Mouse (Mus musculus): Measurements from ENCODE around the gene Gm17349. TPM values are rescaled to one million over a fixed set of nuclear protein-coding genes. Genes with fewer than 3 reads are reported as not detected.
"Not testable (repeated sequence)": the region's sequence is repeated elsewhere in the genome, so short reads cannot be mapped to it uniquely, and the experiment has no call there.

Gm17349 gene
- polyA plus RNA-seq, 1 experiment from 2014 or later = not detected

DNA sequence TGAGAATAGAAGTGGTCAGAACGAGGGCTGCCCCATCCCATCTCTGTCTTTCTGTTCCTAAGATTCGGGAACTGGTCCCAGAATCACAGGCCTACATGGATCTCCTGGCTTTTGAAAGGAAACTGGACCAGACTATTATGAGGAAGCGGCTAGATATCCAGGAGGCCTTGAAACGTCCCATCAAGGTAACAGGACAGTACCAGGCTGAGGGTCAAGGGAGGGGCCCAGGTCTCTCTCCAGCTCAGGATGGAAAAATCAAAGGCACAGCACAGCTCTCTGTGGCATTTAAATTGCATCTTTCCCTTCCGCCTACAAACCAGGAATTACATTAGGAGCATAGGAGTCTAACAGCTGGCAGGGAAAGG, 1.6 kb downstream of the Gm17349 start:
- H3K9me3 ChIP-seq = no peaks in the 10 kb centered on the region
- peaks cover 38% of the 10 kb centered on the region for H3K4me1 ChIP-seq
- 63% methylated on average over 5 of the region's 5 CpGs for WGBS
- no peaks in the 10 kb centered on the region for H3K27me3 ChIP-seq (replicated peaks)
- peak overlapping the region; percentile 91 for H3K27ac ChIP-seq
- no peak for ATAC-seq (ENCODE audit: low FRiP score, low read depth)
- H3K36me3 ChIP-seq = peaks cover 40% of the 10 kb centered on the region
- H3K4me3 ChIP-seq = peak overlapping the region; percentile 78; the same call in 1 of the 2 replicates
- peak overlapping the region; percentile 94 for H3K9ac ChIP-seq
- peak overlapping the region; percentile 97 for H3K4me2 ChIP-seq (replicated peaks)

DNA sequence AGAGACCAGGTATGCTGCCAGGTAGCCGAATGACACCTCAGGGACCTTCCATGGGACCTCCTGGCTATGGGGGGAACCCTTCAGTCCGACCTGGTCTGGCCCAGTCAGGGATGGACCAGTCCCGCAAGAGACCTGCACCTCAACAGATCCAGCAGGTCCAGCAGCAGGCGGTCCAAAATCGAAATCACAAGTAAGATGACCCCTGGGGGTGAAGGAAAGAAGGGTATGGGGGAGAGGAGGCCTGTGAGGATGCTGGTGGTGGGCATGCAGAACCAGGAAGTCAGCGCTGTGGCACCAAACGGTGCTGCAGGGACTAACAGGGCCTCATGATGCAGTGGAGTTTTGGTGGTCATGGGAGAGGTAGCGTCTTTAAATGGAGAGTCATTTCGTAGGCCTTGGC, 2.2 kb downstream of the Gm17349 start:
- Histone ChIP-seq H3K36me3 (peaks cover 35% of the 10 kb centered on the region), H3K27me3 (replicated peaks) (no peaks in the 10 kb centered on the region), H3K27ac (peak overlapping the region; percentile 91), H3K4me2 (replicated peaks) (peak overlapping the region; percentile 97), H3K9ac (peak overlapping the region; percentile 94), H3K9me3 (no peaks in the 10 kb centered on the region), H3K4me1 (peaks cover 38% of the 10 kb centered on the region), H3K4me3 (peak overlapping the region; percentile 78)
- no peak for ATAC-seq (ENCODE audit: low FRiP score, low read depth)
- 60% methylated on average over 9 of the region's 9 CpGs for WGBS

DNA sequence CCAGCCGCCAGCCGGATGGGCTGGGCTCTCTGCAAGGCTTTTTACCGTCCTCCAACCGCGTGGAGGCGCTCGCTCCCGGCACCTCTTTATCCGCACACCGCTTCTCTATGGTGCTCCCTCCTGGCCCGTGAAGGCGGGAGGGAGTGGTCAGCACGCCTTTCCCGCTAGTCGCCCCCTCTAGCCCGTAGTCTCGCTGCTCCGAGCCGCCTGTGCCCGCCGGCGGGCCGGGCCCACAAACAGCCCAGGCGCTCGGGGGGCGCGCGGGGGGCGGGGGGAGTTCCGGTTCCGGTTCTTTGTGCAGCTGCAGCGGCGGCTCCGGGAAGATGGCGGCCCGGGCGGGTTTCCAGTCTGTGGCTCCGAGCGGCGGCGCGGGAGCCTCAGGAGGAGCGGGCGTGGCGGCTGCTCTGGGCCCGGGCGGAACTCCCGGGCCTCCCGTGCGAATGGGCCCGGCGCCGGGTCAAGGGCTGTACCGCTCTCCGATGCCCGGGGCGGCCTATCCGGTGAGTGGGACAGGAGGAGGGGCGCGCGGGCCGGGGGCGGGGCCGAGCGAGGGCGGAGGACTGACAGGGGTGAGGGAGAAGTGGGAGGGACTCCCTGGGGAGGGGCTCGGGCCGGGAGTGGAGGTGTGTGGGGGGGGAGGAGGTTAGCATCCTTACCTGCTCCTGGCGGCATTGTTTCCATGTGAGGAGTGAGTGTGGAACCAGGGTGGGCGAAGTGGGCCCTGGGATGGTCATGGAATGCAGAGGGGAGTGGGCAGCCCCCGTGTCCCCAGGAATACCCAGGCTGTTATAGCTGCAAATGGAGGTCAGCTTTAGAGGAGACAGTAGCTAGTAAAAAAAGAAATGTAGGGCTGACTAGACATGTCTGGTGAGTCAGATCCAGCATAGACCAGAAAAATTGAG, 3.0 kb downstream of the Gm17349 start, which contains the start of gene Smarcd1:
Gene Smarcd1, plus strand, starts transcription at position 131 of the 902 bp plus-strand sequence.
- Histone ChIP-seq H3K36me3 (peaks cover 31% of the 10 kb centered on the region), H3K9ac (peak within 1 kb of the TSS; percentile 94), H3K4me2 (replicated peaks) (peak within 1 kb of the TSS; percentile 97), H3K4me1 (peaks cover 38% of the 10 kb centered on the region), H3K27ac (peak within 1 kb of the TSS; percentile 91), H3K9me3 (no peaks in the 10 kb centered on the region), H3K4me3 (peak within 1 kb of the TSS; percentile 78), H3K27me3 (replicated peaks) (no peaks in the 10 kb centered on the region)
- ATAC-seq (ENCODE audit: low FRiP score, low read depth) = peak; percentile 91
- under 1% methylated on average over 66 of the region's 71 CpGs for WGBS

DNA sequence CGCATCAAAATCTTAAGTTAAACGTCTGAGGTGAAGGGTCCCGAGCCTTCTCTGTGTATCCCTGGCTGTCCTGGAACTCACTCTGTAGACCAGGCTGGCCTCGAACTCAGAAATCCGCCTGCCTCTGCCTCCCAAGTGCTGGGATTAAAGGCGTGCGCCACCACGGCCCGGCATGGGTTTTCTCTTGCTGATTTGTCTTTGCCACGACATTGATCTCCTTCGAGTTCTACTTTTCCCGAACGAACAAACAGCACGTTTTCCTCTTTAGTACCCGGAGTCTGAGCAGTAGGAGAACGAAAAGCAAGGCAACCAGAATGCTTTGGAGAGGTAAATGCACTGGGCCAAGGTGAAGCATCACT, 3.7 kb downstream of the Gm17349 start:
- not testable (repeated sequence) for ATAC-seq (ENCODE audit: low FRiP score, low read depth); H3K9ac ChIP-seq; H3K9me3 ChIP-seq; H3K27me3 ChIP-seq (replicated peaks)
- H3K4me2 ChIP-seq (replicated peaks) = peak overlapping the region; percentile 97
- H3K4me3 ChIP-seq = peak overlapping the region; percentile 78
- WGBS = 50% methylated on average over 16 of the region's 16 CpGs
- peaks cover 38% of the 10 kb centered on the region for H3K4me1 ChIP-seq
- H3K36me3 ChIP-seq = peaks cover 31% of the 10 kb centered on the region
- H3K27ac ChIP-seq = peak overlapping the region; percentile 91; the same call in 1 of the 2 replicates

DNA sequence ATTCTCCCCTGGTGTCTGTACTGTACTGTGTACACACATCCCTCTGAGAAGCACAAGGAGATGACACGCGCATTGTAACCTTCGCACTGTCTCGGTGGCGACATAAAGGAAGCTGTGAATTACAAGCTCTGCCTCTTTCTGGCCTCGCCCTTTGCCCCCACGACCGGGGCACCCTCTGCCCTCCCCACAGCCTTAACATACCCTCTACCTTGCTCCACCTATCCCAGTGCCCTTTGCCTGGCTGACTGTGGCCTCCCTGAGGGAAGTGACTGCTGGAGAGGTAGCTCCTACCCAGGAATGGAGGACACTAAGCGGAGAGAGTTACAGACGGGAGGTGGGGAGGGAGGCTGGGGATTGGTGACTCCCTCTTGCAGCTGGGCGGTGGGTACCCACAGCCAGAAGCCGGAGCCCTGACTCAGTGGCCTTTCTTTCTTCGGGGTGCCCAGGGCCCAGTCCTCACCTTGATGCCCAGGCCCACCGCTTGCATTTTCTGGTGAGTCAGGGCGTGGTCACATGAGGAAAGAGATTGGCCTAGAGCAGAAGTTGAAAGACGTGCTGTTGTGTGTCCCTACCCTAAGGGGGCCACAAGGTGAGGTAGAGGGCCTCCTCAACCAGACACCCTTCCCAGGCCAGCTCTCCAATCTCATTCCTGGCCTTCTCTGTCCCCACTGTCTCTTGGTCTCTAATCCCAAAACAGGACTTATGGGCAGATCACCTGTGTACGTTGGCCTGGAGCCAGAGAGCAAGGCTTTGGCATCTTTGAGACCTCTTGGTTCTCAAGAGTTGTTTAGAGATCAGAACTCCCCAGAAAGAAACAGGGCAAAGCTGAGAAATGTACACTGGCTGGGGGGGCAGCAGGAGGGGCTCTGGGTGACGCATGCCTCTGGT, 4.8 kb downstream of the Gm17349 start:
- Histone ChIP-seq H3K4me2 (replicated peaks) (no peak overlapping the region), H3K4me1 (peaks cover 34% of the 10 kb centered on the region), H3K4me3 (no peak overlapping the region), H3K9me3 (no peaks in the 10 kb centered on the region), H3K27me3 (replicated peaks) (no peaks in the 10 kb centered on the region), H3K9ac (no peak overlapping the region), H3K27ac (no peak overlapping the region), H3K36me3 (peaks cover 33% of the 10 kb centered on the region)
- no peak for ATAC-seq (ENCODE audit: low FRiP score, low read depth)
- 88% methylated on average over 18 of the region's 18 CpGs for WGBS

DNA sequence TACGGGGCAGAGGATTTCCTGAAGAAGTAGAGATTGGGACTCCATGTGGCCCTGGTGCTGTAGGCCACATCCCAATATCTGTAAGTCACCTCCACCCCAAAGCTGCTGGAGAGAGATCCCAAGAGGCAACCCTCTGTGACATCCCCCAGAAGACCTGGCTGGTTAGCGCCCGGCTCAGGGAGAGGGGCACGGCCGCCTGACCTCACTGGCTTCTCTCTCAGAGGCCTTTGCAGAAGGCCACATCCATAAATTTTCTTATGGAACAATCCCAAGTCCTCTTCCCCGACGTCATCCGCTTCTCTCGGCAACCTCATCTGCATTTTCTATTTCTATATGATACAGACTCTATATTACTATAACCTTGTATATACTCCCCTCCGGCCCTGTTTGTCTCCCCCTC, 5.6 kb downstream of the Gm17349 start:
- Histone ChIP-seq H3K4me3 (no peak overlapping the region), H3K36me3 (peaks cover 33% of the 10 kb centered on the region), H3K9me3 (no peaks in the 10 kb centered on the region), H3K9ac (no peak overlapping the region), H3K27me3 (replicated peaks) (no peaks in the 10 kb centered on the region), H3K4me2 (replicated peaks) (no peak overlapping the region), H3K4me1 (peaks cover 29% of the 10 kb centered on the region), H3K27ac (no peak overlapping the region)
- ATAC-seq (ENCODE audit: low FRiP score, low read depth) = no peak
- WGBS = 70% methylated on average over 10 of the region's 10 CpGs

DNA sequence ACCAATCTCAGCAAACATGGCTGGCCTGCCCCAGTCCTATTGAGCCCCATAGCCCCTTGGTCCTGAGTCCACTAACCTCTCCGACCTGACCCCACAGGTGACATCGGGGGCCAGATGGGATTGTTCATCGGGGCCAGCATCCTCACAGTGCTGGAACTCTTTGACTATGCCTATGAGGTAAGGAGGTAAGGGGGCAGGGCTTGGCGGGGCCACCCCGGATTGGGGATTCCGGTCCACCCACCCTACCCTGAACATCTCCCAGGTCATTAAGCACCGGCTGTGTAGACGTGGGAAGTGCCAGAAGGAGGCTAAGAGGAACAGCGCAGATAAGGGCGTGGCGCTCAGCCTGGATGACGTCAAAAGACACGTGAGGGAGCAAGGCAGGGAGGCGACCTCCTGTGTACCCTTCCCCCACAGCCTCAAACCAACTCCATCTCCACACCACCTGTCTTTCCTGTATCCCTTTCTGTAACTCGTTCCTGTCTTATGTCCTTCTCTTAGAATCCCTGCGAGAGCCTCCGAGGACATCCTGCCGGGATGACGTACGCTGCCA, 6.7 kb downstream of the Gm17349 start:
- no peaks in the 10 kb centered on the region for H3K27me3 ChIP-seq (replicated peaks)
- H3K9me3 ChIP-seq = no peaks in the 10 kb centered on the region
- no peak overlapping the region for H3K9ac ChIP-seq
- H3K27ac ChIP-seq = no peak overlapping the region
- peaks cover 33% of the 10 kb centered on the region for H3K36me3 ChIP-seq
- H3K4me2 ChIP-seq (replicated peaks) = peak overlapping the region; percentile 22; the same call in 1 of the 2 replicates
- ATAC-seq (ENCODE audit: low FRiP score, low read depth) = no peak
- 42% methylated on average over 20 of the region's 20 CpGs for WGBS
- peaks cover 18% of the 10 kb centered on the region for H3K4me1 ChIP-seq
- no peak overlapping the region for H3K4me3 ChIP-seq

DNA sequence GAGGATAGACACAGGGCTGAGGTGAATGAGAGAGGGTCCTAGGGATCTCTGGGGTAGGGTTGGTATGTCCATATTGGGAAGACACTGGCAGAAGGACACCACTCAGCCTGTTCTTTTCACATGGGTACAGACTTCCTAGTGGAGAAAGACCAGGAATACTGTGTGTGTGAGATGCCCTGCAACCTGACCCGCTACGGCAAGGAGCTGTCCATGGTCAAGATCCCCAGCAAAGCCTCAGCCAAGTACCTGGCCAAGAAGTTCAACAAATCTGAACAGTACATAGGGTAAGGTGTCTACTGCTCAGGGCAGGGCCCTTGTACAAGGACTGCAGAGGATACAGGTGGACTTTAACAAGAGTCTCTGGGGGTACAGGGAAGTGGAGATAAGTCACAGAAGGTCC, 8.0 kb downstream of the Gm17349 start:
- no peak for ATAC-seq (ENCODE audit: low FRiP score, low read depth)
- 34% methylated on average over 2 of the region's 2 CpGs for WGBS
- Histone ChIP-seq H3K4me3 (no peak overlapping the region), H3K27me3 (replicated peaks) (no peaks in the 10 kb centered on the region), H3K36me3 (peaks cover 41% of the 10 kb centered on the region), H3K4me2 (replicated peaks) (no peak overlapping the region), H3K27ac (no peak overlapping the region), H3K9me3 (no peaks in the 10 kb centered on the region), H3K9ac (no peak overlapping the region), H3K4me1 (peaks cover 11% of the 10 kb centered on the region; the same call in 1 of the 2 replicates)

DNA sequence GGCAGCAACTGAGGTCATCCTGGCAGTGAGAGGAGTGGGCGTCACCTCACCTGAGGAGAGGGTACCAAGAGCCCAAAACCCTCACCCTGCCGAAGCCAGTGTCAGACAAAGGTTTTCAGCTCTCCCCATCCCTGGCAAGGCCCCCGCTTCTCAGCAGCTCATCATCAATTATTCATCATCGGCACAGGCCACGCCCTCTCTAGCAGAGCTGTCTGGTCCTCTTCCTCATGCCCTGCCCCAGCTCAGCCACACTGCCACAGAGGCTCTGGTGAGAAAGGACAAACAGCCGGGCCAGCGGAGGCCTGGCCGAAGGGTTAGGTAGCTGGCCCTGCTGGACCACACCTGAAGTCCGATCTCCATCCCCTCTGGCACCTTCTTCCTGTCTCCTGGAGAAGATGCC, 13.3 kb downstream of the Gm17349 start:
- Histone ChIP-seq H3K4me3 (no peak overlapping the region), H3K9ac (no peak overlapping the region), H3K4me2 (replicated peaks) (peak overlapping the region; percentile 13; the same call in 1 of the 2 replicates), H3K27ac (no peak overlapping the region), H3K4me1 (peaks cover 20% of the 10 kb centered on the region; the same call in 1 of the 2 replicates), H3K9me3 (no peaks in the 10 kb centered on the region), H3K27me3 (replicated peaks) (no peaks in the 10 kb centered on the region), H3K36me3 (peaks cover 23% of the 10 kb centered on the region)
- WGBS = 52% methylated on average over 9 of the region's 9 CpGs
- peak; percentile 56; the same call in 1 of the 2 replicates for ATAC-seq (ENCODE audit: low FRiP score, low read depth)

DNA sequence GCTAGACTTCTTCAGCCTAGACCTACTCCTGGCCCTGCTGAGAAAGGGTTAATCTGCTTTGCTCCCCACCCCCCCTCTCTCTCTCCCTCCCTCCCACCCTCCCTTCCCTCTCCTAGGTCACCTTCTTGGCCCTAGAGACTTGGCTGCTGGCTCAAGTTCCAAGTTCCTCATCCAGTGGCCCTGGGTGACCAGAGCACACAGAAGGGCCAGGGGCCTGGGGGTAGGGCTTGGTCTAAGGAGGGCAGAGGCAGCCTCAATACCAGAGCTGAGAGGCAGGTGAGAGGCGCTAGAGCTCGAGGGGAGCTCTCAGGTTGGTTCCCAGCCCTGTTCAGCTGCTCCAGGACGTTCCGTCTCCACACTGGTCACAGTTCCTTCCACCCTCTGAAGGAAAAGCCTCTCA, 14.4 kb downstream of the Gm17349 start:
- Histone ChIP-seq H3K4me2 (replicated peaks) (no peak overlapping the region; the same call in 1 of the 2 replicates), H3K36me3 (peaks cover 17% of the 10 kb centered on the region), H3K27ac (no peak overlapping the region), H3K9me3 (no peaks in the 10 kb centered on the region), H3K4me3 (no peak overlapping the region), H3K9ac (0 out of 2 replicates have a peak overlapping the region, but pooled peaks have one; percentile 21), H3K27me3 (replicated peaks) (no peaks in the 10 kb centered on the region), H3K4me1 (peaks cover 20% of the 10 kb centered on the region; the same call in 1 of the 2 replicates)
- WGBS = 35% methylated on average over 4 of the region's 4 CpGs
- no peak for ATAC-seq (ENCODE audit: low FRiP score, low read depth)

DNA sequence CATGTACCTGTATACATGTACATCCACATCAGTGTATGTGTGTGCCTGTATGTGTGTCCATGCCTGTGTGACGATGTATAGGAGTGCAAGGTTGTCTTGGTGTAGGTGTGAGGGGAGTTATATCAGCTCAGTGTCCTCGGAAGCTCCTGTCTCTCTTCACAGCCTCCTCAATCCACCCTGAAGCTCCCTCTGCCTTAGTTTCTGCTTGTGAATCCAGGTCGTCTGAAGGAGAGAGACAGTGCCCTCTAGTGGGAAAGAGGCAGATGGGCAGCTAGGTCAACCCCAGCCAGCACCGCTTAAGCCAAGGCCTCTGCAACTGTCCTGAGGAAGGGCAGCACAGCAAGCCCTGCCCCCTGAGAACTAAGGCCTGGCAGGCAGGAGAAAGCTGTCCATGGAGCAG, 16.6 kb downstream of the Gm17349 start:
- no peak overlapping the region for H3K27ac ChIP-seq
- 0 out of 2 replicates have a peak, but pooled peaks cover 3% of the 10 kb centered on the region for H3K27me3 ChIP-seq (replicated peaks)
- H3K4me3 ChIP-seq = no peak overlapping the region
- ATAC-seq (ENCODE audit: low FRiP score, low read depth) = no peak
- 0 out of 2 replicates have a peak, but pooled peaks cover 23% of the 10 kb centered on the region for H3K36me3 ChIP-seq
- no peak overlapping the region for H3K4me2 ChIP-seq (replicated peaks)
- no peaks in the 10 kb centered on the region for H3K9me3 ChIP-seq
- no peak overlapping the region for H3K9ac ChIP-seq
- WGBS = 4% methylated on average over 4 of the region's 4 CpGs
- peaks cover 20% of the 10 kb centered on the region; the same call in 1 of the 2 replicates for H3K4me1 ChIP-seq
